Mouse (Mus musculus): ENCODE data around the gene Zfp219. TPM values are rescaled to one million over a fixed set of nuclear protein-coding genes. Genes with fewer than 3 reads are reported as not detected.
A peak's percentile ranks its signal among the peaks of the same experiment; 100 is the strongest.
"Not testable (repeated sequence)": the region's sequence is repeated elsewhere in the genome, so short reads cannot be mapped to it uniquely, and the experiment has no call there.

The Zfp219 gene
- polyA plus RNA-seq (2014; fragmentation: Nextera tagmentation; extraction: Ambion mirVana): 19.8 and 21.9 TPM in 2 replicates

- Histone ChIP-seq H3K27me3 (replicated peaks; ENCODE audit: control insufficient read depth, insufficient read depth, low read length) (no peaks in the 10 kb centered on the region), H3K36me3 (ENCODE audit: control insufficient read depth, insufficient read depth, low read length) (0 out of 2 replicates have a peak, but pooled peaks cover 3% of the 10 kb centered on the region), H3K27ac (ENCODE audit: low read depth, low read length) (peak within 1 kb of the TSS; percentile 99), H3K4me3 (ENCODE audit: low read depth, low read length) (peak within 1 kb of the TSS; percentile 74), H3K4me1 (replicated peaks; ENCODE audit: control insufficient read depth, insufficient read depth, low read length) (peaks cover 57% of the 10 kb centered on the region), H3K4me2 (peak within 1 kb of the TSS; percentile 85), H3K9ac (ENCODE audit: low read depth, low read length) (peak within 1 kb of the TSS; percentile 98), H3K9me3 (ENCODE audit: control insufficient read depth, low read length) (no peaks in the 10 kb centered on the region)
- 15% methylated on average over 15 of the region's 15 CpGs for WGBS
- ATAC-seq (replicated peaks; ENCODE audit: low FRiP score) (peak; percentile 67), DNase-seq (ENCODE audit: low spot score) (peak; percentile 80)
Observed at GRCm38 (mm10) chr14:52020486-52021137, at the start of gene Zfp219. TSS of gene Zfp219 (minus strand) at chr14:52020733.

DNA sequence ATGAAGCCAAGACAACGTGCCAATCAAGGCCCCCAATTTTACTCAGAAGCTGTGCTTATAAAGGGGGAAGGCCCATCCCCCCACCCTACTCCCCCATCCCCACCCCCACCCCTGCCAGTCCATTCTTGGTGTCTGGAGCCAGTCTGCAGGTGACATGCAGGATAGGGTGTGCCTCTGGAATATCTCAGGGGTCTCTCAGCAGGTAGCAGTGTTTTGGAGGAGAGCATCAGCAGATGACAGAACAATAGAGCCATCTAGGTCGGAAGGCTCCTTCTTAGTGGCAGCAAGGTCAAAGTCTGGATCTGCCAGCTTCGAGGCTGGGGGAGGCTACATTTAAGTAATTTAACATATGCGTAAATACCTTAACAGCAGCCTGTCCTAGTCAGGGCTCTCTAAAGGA lies 45.6 kb upstream of the Zfp219 start:
- H3K36me3 ChIP-seq (ENCODE audit: control insufficient read depth, insufficient read depth, low read length): 0 out of 2 replicates have a peak, but pooled peaks cover under 1% of the 10 kb centered on the region
- H3K27ac ChIP-seq (ENCODE audit: low read depth, low read length): no peak overlapping the region
- no peak for DNase-seq (ENCODE audit: low spot score)
- H3K9ac ChIP-seq (ENCODE audit: low read depth, low read length): no peak overlapping the region
- no peaks in the 10 kb centered on the region for H3K9me3 ChIP-seq (ENCODE audit: control insufficient read depth, low read length)
- no peak overlapping the region for H3K4me3 ChIP-seq (ENCODE audit: low read depth, low read length)
- H3K4me1 ChIP-seq (replicated peaks; ENCODE audit: control insufficient read depth, insufficient read depth, low read length): no peaks in the 10 kb centered on the region
- 55% methylated on average over 4 of the region's 4 CpGs for WGBS
- no peak for ATAC-seq (replicated peaks; ENCODE audit: low FRiP score)
- no peaks in the 10 kb centered on the region for H3K27me3 ChIP-seq (replicated peaks; ENCODE audit: control insufficient read depth, insufficient read depth, low read length)
- no peak overlapping the region for H3K4me2 ChIP-seq

DNA sequence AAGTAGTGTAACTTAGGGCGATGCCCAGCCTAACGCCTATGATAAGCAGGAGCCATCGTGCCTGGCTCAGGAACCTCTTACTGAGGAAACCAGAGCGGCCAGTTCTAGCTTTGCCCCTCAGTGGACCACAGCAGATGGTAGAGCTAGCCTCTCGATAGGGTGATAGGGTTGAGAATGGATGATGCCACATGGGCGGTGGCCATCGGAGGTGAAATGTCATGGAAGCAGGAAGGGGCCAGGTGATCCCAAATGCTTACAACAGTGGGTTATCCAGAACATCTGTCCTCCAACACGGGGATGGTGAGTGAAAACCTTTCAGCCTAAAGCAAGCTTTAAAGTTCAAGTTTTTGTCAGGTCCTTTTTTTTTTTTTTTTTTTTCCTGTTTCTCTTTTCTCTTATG lies 41.3 kb upstream of the Zfp219 start:
- DNase-seq (ENCODE audit: low spot score) (no peak), ATAC-seq (replicated peaks; ENCODE audit: low FRiP score) (no peak)
- no peaks in the 10 kb centered on the region for H3K4me1 ChIP-seq (replicated peaks; ENCODE audit: control insufficient read depth, insufficient read depth, low read length)
- H3K9me3 ChIP-seq (ENCODE audit: control insufficient read depth, low read length): no peaks in the 10 kb centered on the region
- H3K27me3 ChIP-seq (replicated peaks; ENCODE audit: control insufficient read depth, insufficient read depth, low read length): no peaks in the 10 kb centered on the region
- no peak overlapping the region for H3K9ac ChIP-seq (ENCODE audit: low read depth, low read length)
- no peaks in the 10 kb centered on the region for H3K36me3 ChIP-seq (ENCODE audit: control insufficient read depth, insufficient read depth, low read length)
- no peak overlapping the region for H3K27ac ChIP-seq (ENCODE audit: low read depth, low read length)
- H3K4me2 ChIP-seq: no peak overlapping the region
- H3K4me3 ChIP-seq (ENCODE audit: low read depth, low read length): no peak overlapping the region
- 75% methylated on average over 8 of the region's 8 CpGs for WGBS

DNA sequence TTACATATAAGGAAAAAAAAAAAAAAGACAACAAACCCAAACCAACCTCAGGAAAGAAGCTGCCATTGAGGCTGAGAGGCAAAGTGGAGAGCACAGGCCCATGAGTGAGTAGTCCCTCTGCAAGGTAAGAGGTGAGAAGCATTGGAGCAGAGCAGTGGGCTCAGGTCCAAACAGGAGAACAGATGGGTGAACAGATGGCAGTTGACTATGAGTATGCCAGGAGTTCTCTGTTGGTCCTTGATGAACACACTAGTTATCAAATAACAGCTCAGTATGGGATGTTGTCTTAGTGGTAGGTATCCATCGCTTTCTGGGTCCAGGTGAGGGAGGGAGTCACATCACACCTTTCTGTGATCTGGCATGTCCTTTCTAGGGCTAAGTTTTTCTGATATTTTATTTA lies 40.3 kb upstream of the Zfp219 start:
- Histone ChIP-seq H3K4me2 (no peak overlapping the region), H3K9ac (ENCODE audit: low read depth, low read length) (no peak overlapping the region), H3K27me3 (replicated peaks; ENCODE audit: control insufficient read depth, insufficient read depth, low read length) (no peaks in the 10 kb centered on the region), H3K27ac (ENCODE audit: low read depth, low read length) (no peak overlapping the region), H3K4me1 (replicated peaks; ENCODE audit: control insufficient read depth, insufficient read depth, low read length) (no peaks in the 10 kb centered on the region), H3K4me3 (ENCODE audit: low read depth, low read length) (no peak overlapping the region), H3K9me3 (ENCODE audit: control insufficient read depth, low read length) (no peaks in the 10 kb centered on the region), H3K36me3 (ENCODE audit: control insufficient read depth, insufficient read depth, low read length) (no peaks in the 10 kb centered on the region)
- no peak for DNase-seq (ENCODE audit: low spot score)
- no peak for ATAC-seq (replicated peaks; ENCODE audit: low FRiP score)
- 70% methylated on average over 1 of the region's 1 CpGs for WGBS

- H3K27me3 ChIP-seq (replicated peaks; ENCODE audit: control insufficient read depth, insufficient read depth, low read length): no peaks in the 10 kb centered on the region
- no peaks in the 10 kb centered on the region for H3K9me3 ChIP-seq (ENCODE audit: control insufficient read depth, low read length)
- no peak overlapping the region for H3K27ac ChIP-seq (ENCODE audit: low read depth, low read length)
- 61% methylated on average over 4 of the region's 4 CpGs for WGBS
- H3K4me3 ChIP-seq (ENCODE audit: low read depth, low read length): no peak overlapping the region
- ATAC-seq (replicated peaks; ENCODE audit: low FRiP score) (no peak), DNase-seq (ENCODE audit: low spot score) (no peak)
- H3K36me3 ChIP-seq (ENCODE audit: control insufficient read depth, insufficient read depth, low read length): no peaks in the 10 kb centered on the region
- H3K9ac ChIP-seq (ENCODE audit: low read depth, low read length): no peak overlapping the region
- H3K4me1 ChIP-seq (replicated peaks; ENCODE audit: control insufficient read depth, insufficient read depth, low read length): no peaks in the 10 kb centered on the region
- no peak overlapping the region for H3K4me2 ChIP-seq
Observed at GRCm38 (mm10) chr14:52059982-52060381, 39.4 kb upstream of the Zfp219 start.

DNA sequence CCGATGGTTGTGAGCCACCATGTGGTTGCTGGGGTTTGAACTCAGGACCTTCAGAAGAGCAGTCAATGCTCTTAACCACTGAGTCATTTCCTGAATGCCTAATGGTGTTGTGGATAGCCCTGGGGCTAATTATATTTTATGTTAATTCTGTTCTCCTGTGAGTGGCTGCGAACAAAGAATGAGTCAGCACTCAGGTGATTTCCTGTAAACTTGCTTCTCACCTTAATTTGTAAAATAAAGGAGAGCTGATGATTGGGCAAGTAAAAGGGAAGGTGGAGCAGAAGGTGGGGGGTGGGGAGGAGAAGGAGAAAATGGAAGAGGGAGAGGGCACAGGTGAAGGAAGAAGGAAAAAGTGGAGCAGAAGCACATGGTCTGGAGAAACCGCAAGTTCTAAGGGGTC lies 32.2 kb upstream of the Zfp219 start:
- WGBS: 87% methylated on average over 3 of the region's 3 CpGs
- H3K36me3 ChIP-seq (ENCODE audit: control insufficient read depth, insufficient read depth, low read length); H3K27ac ChIP-seq (ENCODE audit: low read depth, low read length); H3K4me3 ChIP-seq (ENCODE audit: low read depth, low read length); H3K27me3 ChIP-seq (replicated peaks; ENCODE audit: control insufficient read depth, insufficient read depth, low read length); H3K4me2 ChIP-seq; H3K9me3 ChIP-seq (ENCODE audit: control insufficient read depth, low read length); H3K9ac ChIP-seq (ENCODE audit: low read depth, low read length); H3K4me1 ChIP-seq (replicated peaks; ENCODE audit: control insufficient read depth, insufficient read depth, low read length); DNase-seq (ENCODE audit: low spot score); ATAC-seq (replicated peaks; ENCODE audit: low FRiP score): not testable (repeated sequence)

DNA sequence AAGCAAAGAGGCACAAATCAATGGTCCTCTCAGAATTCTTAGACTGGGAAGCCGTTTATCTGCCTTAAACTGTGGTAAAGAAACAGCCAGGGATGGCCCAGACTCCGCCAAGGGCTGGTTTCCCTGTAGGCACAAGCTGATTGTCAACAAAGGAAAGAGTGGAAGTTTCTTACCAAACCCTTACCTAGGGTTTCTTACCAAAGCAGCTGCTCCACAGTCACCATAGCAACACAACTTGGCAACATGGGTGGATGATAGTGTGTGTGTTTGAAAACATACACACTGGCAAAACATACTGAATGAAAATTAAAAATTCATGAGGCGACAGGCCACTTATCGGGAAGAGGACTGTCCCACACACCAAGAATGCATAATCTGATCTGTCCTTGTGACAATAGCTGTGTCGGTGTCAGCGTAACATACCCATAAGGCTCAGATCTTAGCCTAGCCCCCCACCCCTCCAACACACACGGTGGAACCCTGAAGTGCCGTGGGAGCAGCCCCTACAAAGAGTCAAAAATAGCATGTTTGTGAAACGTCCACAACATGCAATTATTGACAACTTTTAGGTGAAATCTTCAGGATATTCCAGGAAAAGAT lies 25.5 kb upstream of the Zfp219 start:
- 80% methylated on average over 9 of the region's 9 CpGs for WGBS

GRCm38 (mm10) chr14:52044901-52045678 lies 24.6 kb upstream of the Zfp219 start:
- no peak overlapping the region for H3K27ac ChIP-seq (ENCODE audit: low read depth, low read length)
- ATAC-seq (replicated peaks; ENCODE audit: low FRiP score) (peak; percentile 72), DNase-seq (ENCODE audit: low spot score) (peak; percentile 46)
- no peaks in the 10 kb centered on the region for H3K9me3 ChIP-seq (ENCODE audit: control insufficient read depth, low read length)
- no peaks in the 10 kb centered on the region for H3K36me3 ChIP-seq (ENCODE audit: control insufficient read depth, insufficient read depth, low read length)
- H3K4me1 ChIP-seq (replicated peaks; ENCODE audit: control insufficient read depth, insufficient read depth, low read length): no peaks in the 10 kb centered on the region; the same call in 1 of the 2 replicates
- 6% methylated on average over 8 of the region's 8 CpGs for WGBS
- no peaks in the 10 kb centered on the region for H3K27me3 ChIP-seq (replicated peaks; ENCODE audit: control insufficient read depth, insufficient read depth, low read length)
- no peak overlapping the region for H3K9ac ChIP-seq (ENCODE audit: low read depth, low read length)
- H3K4me2 ChIP-seq: peak overlapping the region; percentile 19
- H3K4me3 ChIP-seq (ENCODE audit: low read depth, low read length): no peak overlapping the region

More for the DNA sequence above, 25.5 kb upstream of the Zfp219 start:
- no peak overlapping the region for H3K27ac ChIP-seq (ENCODE audit: low read depth, low read length)
- H3K9me3 ChIP-seq (ENCODE audit: control insufficient read depth, low read length): no peaks in the 10 kb centered on the region
- H3K27me3 ChIP-seq (replicated peaks; ENCODE audit: control insufficient read depth, insufficient read depth, low read length): no peaks in the 10 kb centered on the region
- ATAC-seq (replicated peaks; ENCODE audit: low FRiP score) (no peak), DNase-seq (ENCODE audit: low spot score) (no peak)
- no peak overlapping the region for H3K4me2 ChIP-seq
- no peak overlapping the region for H3K9ac ChIP-seq (ENCODE audit: low read depth, low read length)
- H3K4me3 ChIP-seq (ENCODE audit: low read depth, low read length): no peak overlapping the region
- H3K36me3 ChIP-seq (ENCODE audit: control insufficient read depth, insufficient read depth, low read length): no peaks in the 10 kb centered on the region
- no peaks in the 10 kb centered on the region; the same call in 1 of the 2 replicates for H3K4me1 ChIP-seq (replicated peaks; ENCODE audit: control insufficient read depth, insufficient read depth, low read length)

Data from liver, embryonic 11.5 days (tissue).